Mouse (Mus musculus): ENCODE data around the gene Fras1.

GRCm38 (mm10) chr5:96762021-96762420 lies 388.3 kb downstream of the Fras1 start:
- TF ChIP-seq EP300 (IDR thresholded peaks at IDR 0.05; ENCODE audit: insufficient read depth, low read depth, low read length): no peak
- TF ChIP-seq POLR2A (IDR thresholded peaks at IDR 0.05; ENCODE audit: insufficient read depth, low read depth, low read length): no peak
- TF ChIP-seq CTCF (IDR thresholded peaks at IDR 0.05): no peak

All from heart, adult 2 months (tissue).